Mouse (Mus musculus) liver, embryonic 11.5 days (tissue): Measurements from ENCODE around the gene Lhcgr. TPM values are rescaled to one million over a fixed set of nuclear protein-coding genes. Genes with fewer than 3 reads are reported as not detected.

Experiments
- ATAC-seq: fragments of 200-750 bp; cut with Nextera tagmentation; replicated peaks from 2 replicates; pipeline ENCODE4 v1.8.0; 2017; ENCODE audit warnings: moderate number of reproducible peaks, mild to moderate bottlenecking, moderate TSS enrichment, moderate library complexity; ENCODE audit not compliant: low FRiP score
- DNase-seq: peaks from one replicate; pipeline ENCODE4 v3.0.0-alpha.2; 2017; ENCODE audit warnings: low spot score
- H3K27ac ChIP-seq: fragments of 300-500 bp; sonication (generic); 2 replicates; pipeline ENCODE4 v1.5.1; 2014; ENCODE audit warnings: mild to moderate bottlenecking, low read depth, low read length, control low read depth
- H3K27me3 ChIP-seq: fragments of 300-500 bp; sonication (generic); replicated peaks from 2 replicates; pipeline ENCODE4 v1.6.1; 2014; ENCODE audit warnings: low read length, mixed read lengths; ENCODE audit not compliant: control insufficient read depth, insufficient read depth
- H3K36me3 ChIP-seq: fragments of 300-500 bp; sonication (generic); 2 replicates; pipeline ENCODE4 v1.6.1; 2014; ENCODE audit warnings: mild to moderate bottlenecking, low read length, moderate library complexity, mixed read lengths; ENCODE audit not compliant: control insufficient read depth, insufficient read depth
- H3K4me1 ChIP-seq: fragments of 300-500 bp; sonication (generic); replicated peaks from 2 replicates; pipeline ENCODE4 v1.6.1; 2014; ENCODE audit warnings: low read length, mixed read lengths; ENCODE audit not compliant: control insufficient read depth, insufficient read depth
- H3K4me2 ChIP-seq: fragments of 300-500 bp; sonication (generic); 2 replicates; pipeline ENCODE4 v1.6.1; 2014; ENCODE audit warnings: mild to moderate bottlenecking, control low read depth, moderate library complexity
- H3K4me3 ChIP-seq: fragments of 300-500 bp; sonication (generic); 2 replicates; pipeline ENCODE4 v1.5.1; 2014; ENCODE audit warnings: low read depth, low read length, control low read depth
- H3K9ac ChIP-seq: fragments of 300-500 bp; sonication (generic); 2 replicates; pipeline ENCODE4 v1.6.1; 2014; ENCODE audit warnings: low read depth, low read length, control low read depth
- H3K9me3 ChIP-seq: fragments of 300-500 bp; sonication (generic); 2 replicates; pipeline ENCODE4 v1.6.1; 2016; ENCODE audit warnings: low read length, inconsistent platforms, mixed read lengths; ENCODE audit not compliant: control insufficient read depth
- WGBS: fragments of 180-500 bp; shearing (Covaris S2); extraction: QIAGEN DNeasy Blood & Tissue Kit; methylation state at CpG from one replicate; pipeline ENCODE4 v1.1.7; 2014; 5-methylcytosine and 5-hydroxymethylcytosine counted together
- polyA plus RNA-seq: library from polyadenylated mRNA; unstranded; fragments of >200 nt; fragmentation: Nextera tagmentation; extraction: Ambion mirVana; gene quantifications from 2 replicates; pipeline ENCODE4 v1.2.1, GENCODE M21; 2014

The Lhcgr gene
- polyA plus RNA-seq, 1 experiment from 2014 or later = not detected

DNA sequence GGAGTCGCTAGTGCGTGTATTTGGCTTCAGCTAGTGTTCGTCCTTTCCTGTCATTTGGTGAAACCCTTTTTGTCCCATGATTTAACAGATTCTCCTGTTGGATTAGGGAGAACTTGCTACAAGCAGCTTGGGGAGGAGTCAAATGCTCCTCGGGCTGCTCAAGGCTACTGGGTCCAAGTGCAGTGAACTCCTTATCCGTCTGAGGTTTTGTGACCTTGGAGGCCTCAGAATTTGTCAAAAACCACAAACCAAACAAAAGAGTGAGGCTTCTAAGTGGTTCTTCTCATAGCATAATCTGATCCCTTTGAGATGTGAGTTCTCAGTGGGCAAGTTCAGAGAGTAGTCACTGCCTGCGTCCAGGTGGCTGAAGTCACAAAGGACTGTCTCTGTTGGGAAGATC lies 36.0 kb downstream of the Lhcgr start:
- Histone ChIP-seq H3K27me3 (no peaks in the 10 kb centered on the region), H3K4me1 (no peaks in the 10 kb centered on the region), H3K27ac (no peak overlapping the region), H3K9ac (no peak overlapping the region), H3K36me3 (no peaks in the 10 kb centered on the region), H3K4me2 (no peak overlapping the region), H3K4me3 (no peak overlapping the region), H3K9me3 (no peaks in the 10 kb centered on the region)
- DNase-seq (no peak), ATAC-seq (no peak)
- WGBS = 54% methylated on average over 6 of the region's 6 CpGs

DNA sequence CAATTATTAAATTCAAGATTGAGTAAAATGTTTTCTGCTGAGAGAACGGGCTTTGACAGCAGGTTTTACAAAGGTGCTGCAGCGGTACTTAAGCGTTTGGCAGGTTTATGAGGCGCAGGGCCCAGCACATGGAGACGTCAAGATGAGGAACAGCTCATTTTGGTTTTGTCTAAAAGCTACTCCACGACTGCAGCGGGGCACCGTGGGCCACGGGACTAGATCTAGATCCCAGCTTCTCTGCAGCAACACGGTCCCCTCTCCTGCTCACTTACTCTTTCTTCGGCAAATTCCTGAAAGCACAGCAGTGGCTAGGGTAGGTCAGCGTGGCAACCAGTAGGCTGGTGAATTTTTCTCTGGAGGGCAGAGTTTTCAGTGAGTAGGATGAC lies 38.3 kb downstream of the Lhcgr start:
- H3K27ac ChIP-seq = no peak overlapping the region
- 45% methylated on average over 12 of the region's 12 CpGs for WGBS
- peak overlapping the region; percentile 15; the same call in 1 of the 2 replicates for H3K4me2 ChIP-seq
- no peaks in the 10 kb centered on the region for H3K9me3 ChIP-seq
- ATAC-seq (no peak; the same call in 1 of the 2 replicates), DNase-seq (no peak)
- no peaks in the 10 kb centered on the region for H3K27me3 ChIP-seq
- H3K36me3 ChIP-seq = no peaks in the 10 kb centered on the region
- H3K4me3 ChIP-seq = no peak overlapping the region
- H3K4me1 ChIP-seq = no peaks in the 10 kb centered on the region
- H3K9ac ChIP-seq = no peak overlapping the region

DNA sequence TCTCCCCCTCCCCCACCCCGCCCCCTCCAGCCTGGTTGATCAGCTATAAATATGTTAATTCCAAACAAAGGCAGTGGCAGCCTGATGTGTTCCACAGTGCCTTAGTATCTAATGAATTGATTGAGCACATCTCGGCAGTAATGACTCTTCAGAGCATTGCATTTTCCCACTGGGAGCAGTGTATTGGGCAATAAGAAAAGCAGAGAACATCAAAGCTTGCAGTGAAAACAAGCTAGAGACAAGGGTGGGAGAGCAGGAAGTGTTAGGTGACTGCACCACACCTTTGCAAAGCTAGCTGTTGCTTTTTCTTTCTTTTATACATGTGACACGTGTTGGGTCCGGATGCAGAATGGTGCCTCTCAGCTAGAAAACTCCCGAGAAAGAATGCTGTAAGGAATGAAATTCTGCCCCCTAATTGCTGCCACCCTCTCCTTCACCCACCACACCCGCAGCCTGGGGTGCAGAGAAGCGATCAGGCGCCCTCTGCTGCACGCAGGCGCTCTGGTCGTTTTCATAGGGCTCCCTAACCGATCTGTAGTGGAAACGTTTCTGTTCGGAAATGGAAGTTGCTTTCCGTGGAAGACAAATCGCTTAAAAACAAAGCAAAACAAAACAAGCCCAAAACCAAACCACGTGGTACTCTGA lies 38.8 kb downstream of the Lhcgr start:
- Histone ChIP-seq H3K4me2 (peak overlapping the region; percentile 15; the same call in 1 of the 2 replicates), H3K4me3 (no peak overlapping the region), H3K4me1 (no peaks in the 10 kb centered on the region), H3K9me3 (no peaks in the 10 kb centered on the region), H3K9ac (no peak overlapping the region), H3K27ac (no peak overlapping the region), H3K36me3 (no peaks in the 10 kb centered on the region), H3K27me3 (no peaks in the 10 kb centered on the region)
- ATAC-seq (no peak; the same call in 1 of the 2 replicates), DNase-seq (no peak)
- 8% methylated on average over 17 of the region's 17 CpGs for WGBS

GRCm38 (mm10) chr17:88749646-88750045 lies 42.1 kb downstream of the Lhcgr start:
- Histone ChIP-seq H3K9ac (no peak overlapping the region), H3K27me3 (no peaks in the 10 kb centered on the region), H3K4me3 (no peak overlapping the region), H3K27ac (no peak overlapping the region), H3K9me3 (no peaks in the 10 kb centered on the region), H3K4me1 (no peaks in the 10 kb centered on the region), H3K4me2 (no peak overlapping the region), H3K36me3 (no peaks in the 10 kb centered on the region)
- ATAC-seq = no peak
- no peak for DNase-seq
- 71% methylated on average over 8 of the region's 8 CpGs for WGBS

DNA sequence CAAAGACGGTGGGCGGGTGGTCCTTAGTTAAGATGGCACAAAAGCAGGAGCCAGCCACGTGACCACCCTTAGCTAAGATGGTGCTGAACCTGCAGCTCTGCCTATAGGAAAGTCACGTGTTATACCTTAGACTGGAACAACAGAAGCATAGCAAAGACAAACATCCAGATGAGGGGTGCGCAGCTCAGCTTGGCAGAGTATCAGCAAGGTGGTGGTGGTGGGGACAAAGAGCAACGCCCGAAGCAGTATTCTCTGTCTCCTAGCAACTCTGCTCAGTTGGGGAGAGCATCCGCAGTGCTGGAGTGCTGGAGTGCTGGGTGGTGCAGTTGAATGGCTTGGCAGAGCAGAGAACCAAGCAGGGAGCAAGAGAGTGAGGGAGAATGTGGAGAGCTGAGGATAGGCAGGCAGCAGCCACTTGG lies 85.5 kb downstream of the Lhcgr start:
- Histone ChIP-seq H3K9me3 (no peaks in the 10 kb centered on the region), H3K4me1 (no peaks in the 10 kb centered on the region), H3K4me2 (no peak overlapping the region), H3K36me3 (no peaks in the 10 kb centered on the region), H3K9ac (no peak overlapping the region), H3K27me3 (no peaks in the 10 kb centered on the region), H3K4me3 (no peak overlapping the region), H3K27ac (no peak overlapping the region)
- 61% methylated on average over 8 of the region's 8 CpGs for WGBS
- ATAC-seq = no peak
- DNase-seq = no peak

- DNase-seq = no peak
- no peak overlapping the region for H3K27ac ChIP-seq
Observed at GRCm38 (mm10) chr17:88703112-88703511, 88.7 kb downstream of the Lhcgr start.

DNA sequence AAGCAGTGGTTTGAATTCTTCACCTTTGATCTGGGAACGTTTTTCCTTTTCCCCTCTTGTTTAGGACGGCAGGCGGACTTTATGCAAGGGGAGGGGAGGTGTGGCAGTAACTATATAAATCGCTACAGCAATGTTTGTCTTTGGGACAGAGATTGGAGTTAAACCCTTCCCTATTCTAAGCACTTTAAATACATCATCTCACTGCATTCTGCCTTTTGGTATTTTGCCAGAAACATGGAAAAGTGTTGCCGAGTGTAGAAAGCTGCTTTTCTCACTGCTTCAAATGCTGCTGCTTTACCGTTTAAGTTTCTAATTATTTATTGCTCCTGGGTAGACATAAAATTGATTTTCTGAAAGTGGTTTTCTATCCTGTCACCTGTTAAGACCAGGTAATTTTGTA lies 89.4 kb downstream of the Lhcgr start:
- ATAC-seq (no peak), DNase-seq (no peak)
- Histone ChIP-seq H3K27me3 (no peaks in the 10 kb centered on the region), H3K9ac (no peak overlapping the region), H3K4me3 (no peak overlapping the region), H3K4me1 (no peaks in the 10 kb centered on the region), H3K36me3 (no peaks in the 10 kb centered on the region), H3K9me3 (no peaks in the 10 kb centered on the region), H3K4me2 (no peak overlapping the region), H3K27ac (no peak overlapping the region)
- WGBS = 48% methylated on average over 6 of the region's 6 CpGs

More at GRCm38 (mm10) chr17:88703112-88703511, 88.7 kb downstream of the Lhcgr start:
- no peak for ATAC-seq
- Histone ChIP-seq H3K4me1 (no peaks in the 10 kb centered on the region), H3K4me2 (no peak overlapping the region), H3K9ac (no peak overlapping the region), H3K9me3 (no peaks in the 10 kb centered on the region), H3K4me3 (no peak overlapping the region), H3K36me3 (no peaks in the 10 kb centered on the region), H3K27me3 (no peaks in the 10 kb centered on the region)
- WGBS = 51% methylated on average over 4 of the region's 4 CpGs

- Histone ChIP-seq H3K9ac (no peak overlapping the region), H3K27me3 (no peaks in the 10 kb centered on the region), H3K27ac (no peak overlapping the region), H3K4me3 (no peak overlapping the region), H3K36me3 (no peaks in the 10 kb centered on the region), H3K4me1 (no peaks in the 10 kb centered on the region), H3K9me3 (no peaks in the 10 kb centered on the region), H3K4me2 (no peak overlapping the region)
- DNase-seq (no peak), ATAC-seq (no peak)
Observed at GRCm38 (mm10) chr17:88700901-88701300, 90.9 kb downstream of the Lhcgr start.

GRCm38 (mm10) chr17:88696656-88697333 lies 95.0 kb downstream of the Lhcgr start:
- 68% methylated on average over 9 of the region's 9 CpGs for WGBS
- H3K36me3 ChIP-seq = no peaks in the 10 kb centered on the region

More at GRCm38 (mm10) chr17:88696656-88697333, 95.0 kb downstream of the Lhcgr start:
- no peak overlapping the region for H3K9ac ChIP-seq
- H3K9me3 ChIP-seq = no peaks in the 10 kb centered on the region
- H3K27ac ChIP-seq = no peak overlapping the region
- H3K4me3 ChIP-seq = no peak overlapping the region
- ATAC-seq (no peak), DNase-seq (no peak)
- no peaks in the 10 kb centered on the region for H3K4me1 ChIP-seq
- no peak overlapping the region for H3K4me2 ChIP-seq
- H3K27me3 ChIP-seq = no peaks in the 10 kb centered on the region
